Mouse (Mus musculus) heart, adult 2 months (tissue): Measurements from ENCODE around the gene Rdh7. TPM values are rescaled to one million over a fixed set of nuclear protein-coding genes. Genes with fewer than 3 reads are reported as not detected.
"Not testable (repeated sequence)": the region's sequence is repeated elsewhere in the genome, so short reads cannot be mapped to it uniquely, and the experiment has no call there.

Source experiments
- DNase-seq, 2 experiments: peaks; one replicate each; pipeline ENCODE4 v3.0.0; 2021
- H3K27ac ChIP-seq: fragments of 200-600 bp; 2 replicates; pipeline ENCODE4 v1.8.1; 2022
- H3K27me3 ChIP-seq: fragments of 200-500 bp; 2 replicates; pipeline ENCODE4 v1.6.1; 2012; ENCODE audit warnings: mild to moderate bottlenecking, low read length, inconsistent platforms, mixed read lengths; ENCODE audit not compliant: control insufficient read depth, insufficient read depth
- H3K36me3 ChIP-seq: fragments of 200-500 bp; 2 replicates; pipeline ENCODE4 v1.6.1; 2012; ENCODE audit warnings: low read length, inconsistent platforms; ENCODE audit not compliant: control insufficient read depth, insufficient read depth
- H3K4me1 ChIP-seq: fragments of 200-500 bp; 2 replicates; pipeline ENCODE4 v1.6.1; 2011; ENCODE audit warnings: low read length; ENCODE audit not compliant: control insufficient read depth, insufficient read depth
- H3K4me3 ChIP-seq: fragments of 200-600 bp; 2 replicates; pipeline ENCODE4 v1.8.1; 2022
- H3K79me2 ChIP-seq: fragments of 200-500 bp; replicated peaks from 2 replicates; pipeline ENCODE4 v1.6.1; 2012; ENCODE audit warnings: mild to moderate bottlenecking, inconsistent platforms, low read length, moderate library complexity, mixed read lengths; ENCODE audit not compliant: control insufficient read depth, insufficient read depth
- H3K9ac ChIP-seq: fragments of 200-500 bp; 2 replicates; pipeline ENCODE4 v1.6.1; 2012; ENCODE audit warnings: low read depth, mild to moderate bottlenecking, control low read depth, inconsistent platforms, low read length, mixed read lengths
- CTCF ChIP-seq: fragments of 200-600 bp; IDR thresholded peaks from 2 replicates; pipeline ENCODE4 v1.8.1; 2022; ENCODE audit warnings: antibody characterized with exemption, mild to moderate bottlenecking, moderate library complexity
- EP300 ChIP-seq: fragments of 200-500 bp; IDR thresholded peaks from 2 replicates; pipeline ENCODE4 v1.6.1; 2011; ENCODE audit warnings: low read depth, low read length, control low read depth; ENCODE audit not compliant: insufficient read depth
- POLR2A ChIP-seq: fragments of 200-500 bp; IDR thresholded peaks from 2 replicates; pipeline ENCODE4 v1.6.1; 2011; ENCODE audit warnings: mild to moderate bottlenecking, low read depth, low read length, control low read depth; ENCODE audit not compliant: insufficient read depth
- WGBS: fragments of 180-500 bp; shearing (Covaris S2); methylation state at CpG from one replicate; pipeline ENCODE4 v1.1.7; 2018; 5-methylcytosine and 5-hydroxymethylcytosine counted together
- intact Hi-C: fragments of 180-260 bp; cut with DNase I; formaldehyde crosslinking; loops from one replicate; pipeline ENCODE4 v1.15.1; 2025
- polyA plus RNA-seq: library from polyadenylated mRNA; depleted of rRNA; stranded (reverse); fragments of >200 nt; gene quantifications from 2 replicates; pipeline ENCODE4 v1.2.3, GENCODE M21; 2012
- total RNA-seq, 2 experiments: library from RNA; stranded (reverse); gene quantifications; 2 replicates each; pipeline ENCODE4 v1.2.3; 2021

Gene Rdh7
- total and polyA plus RNA-seq, 3 experiments, result not detected

- Histone ChIP-seq H3K27me3 (no peaks in the 10 kb centered on the region), H3K4me1 (no peaks in the 10 kb centered on the region), H3K4me3 (no peak within 1 kb of the TSS), H3K36me3 (no peaks in the 10 kb centered on the region), H3K9ac (no peak within 1 kb of the TSS), H3K79me2 (no peaks in the 10 kb centered on the region), H3K27ac (no peak within 1 kb of the TSS)
- 85% methylated on average over 3 of the region's 3 CpGs for WGBS
- TF ChIP-seq POLR2A (no peak), CTCF (no peak), EP300 (no peak)
- DNase-seq, result no peak
- intact Hi-C loops, result no loop called here
Observed at GRCm38 (mm10) chr10:127866232-127866631, 22.4 kb downstream of the Rdh7 start, which contains the start of gene Rdh16f2. Gene Rdh16f2 (plus strand): TSS chr10:127866474.

- no peaks in the 10 kb centered on the region for H3K4me1 ChIP-seq
- no peaks in the 10 kb centered on the region for H3K27me3 ChIP-seq
- H3K36me3 ChIP-seq, result no peaks in the 10 kb centered on the region
- no peak overlapping the region for H3K9ac ChIP-seq
- no peak overlapping the region for H3K27ac ChIP-seq
- TF ChIP-seq EP300, result no peak
- no peak for TF ChIP-seq POLR2A
- no peak for TF ChIP-seq CTCF
- intact Hi-C loops, result no loop called here
- H3K4me3 ChIP-seq, result no peak overlapping the region
- no peaks in the 10 kb centered on the region for H3K79me2 ChIP-seq
- no peak for DNase-seq
Observed at GRCm38 (mm10) chr10:127864931-127865330, 23.7 kb downstream of the Rdh7 start.

GRCm38 (mm10) chr10:127856376-127856775, 32.2 kb downstream of the Rdh7 start:
- Histone ChIP-seq H3K36me3 (no peaks in the 10 kb centered on the region), H3K4me1 (no peaks in the 10 kb centered on the region), H3K9ac (no peak overlapping the region), H3K27me3 (no peaks in the 10 kb centered on the region), H3K79me2 (no peaks in the 10 kb centered on the region), H3K27ac (no peak overlapping the region), H3K4me3 (no peak overlapping the region)
- no peak for TF ChIP-seq EP300
- TF ChIP-seq CTCF, result no peak
- TF ChIP-seq POLR2A, result no peak
- intact Hi-C loops, result no loop called here
- DNase-seq, result no peak

- no peak within 1 kb of the TSS for H3K4me3 ChIP-seq
- intact Hi-C loops, result no loop called here
- no peak within 1 kb of the TSS for H3K27ac ChIP-seq
- no peak for DNase-seq
- WGBS, result 75% methylated on average over 1 of the region's 1 CpGs
- no peak for TF ChIP-seq CTCF
- no peak for TF ChIP-seq EP300
- TF ChIP-seq POLR2A, result no peak
- no peaks in the 10 kb centered on the region for H3K36me3 ChIP-seq
- no peaks in the 10 kb centered on the region for H3K4me1 ChIP-seq
- no peaks in the 10 kb centered on the region for H3K27me3 ChIP-seq
- H3K79me2 ChIP-seq, result no peaks in the 10 kb centered on the region
- H3K9ac ChIP-seq, result no peak within 1 kb of the TSS
Observed at GRCm38 (mm10) chr10:127849628-127850027, 39.0 kb downstream of the Rdh7 start, which contains the start of gene Rdh19. Gene Rdh19 (plus strand): TSS chr10:127849928.

- no peak for DNase-seq
- WGBS, result 85% methylated on average over 1 of the region's 1 CpGs
- Histone ChIP-seq H3K4me1 (no peaks in the 10 kb centered on the region), H3K4me3 (no peak overlapping the region), H3K9ac (no peak overlapping the region), H3K27me3 (no peaks in the 10 kb centered on the region), H3K27ac (no peak overlapping the region), H3K36me3 (no peaks in the 10 kb centered on the region), H3K79me2 (no peaks in the 10 kb centered on the region)
- intact Hi-C loops, result no loop called here
- TF ChIP-seq EP300 (no peak), POLR2A (no peak), CTCF (no peak)
Observed at GRCm38 (mm10) chr10:127848089-127848488, 40.5 kb downstream of the Rdh7 start.

- H3K27ac ChIP-seq, H3K4me1 ChIP-seq, H3K9ac ChIP-seq, H3K79me2 ChIP-seq, H3K36me3 ChIP-seq, DNase-seq, intact Hi-C loops, H3K4me3 ChIP-seq, H3K27me3 ChIP-seq: not testable (repeated sequence)
- WGBS, result 96% methylated on average over 5 of the region's 5 CpGs
Observed at GRCm38 (mm10) chr10:127845945-127846344, 42.7 kb downstream of the Rdh7 start.
